Mouse (Mus musculus) kidney, embryonic 15.5 days (tissue): ENCODE measurements around the gene Pcgf3. TPM values are rescaled to one million over a fixed set of nuclear protein-coding genes. Genes with fewer than 3 reads are reported as not detected.
A peak's percentile ranks its signal among the peaks of the same experiment; 100 is the strongest.

Experiments
- ATAC-seq: fragments of 200-750 bp; cut with Nextera tagmentation; replicated peaks from 2 replicates; pipeline ENCODE4 v1.8.0; 2017; ENCODE audit warnings: moderate TSS enrichment; ENCODE audit not compliant: low FRiP score
- H3K27ac ChIP-seq: fragments of 300-500 bp; sonication (generic); 2 replicates; pipeline ENCODE4 v1.5.1; 2015; ENCODE audit warnings: mild to moderate bottlenecking, inconsistent platforms
- H3K27me3 ChIP-seq: fragments of 300-500 bp; sonication (generic); 2 replicates; pipeline ENCODE4 v1.6.1; 2015; ENCODE audit warnings: inconsistent platforms
- H3K36me3 ChIP-seq: fragments of 300-500 bp; sonication (generic); 2 replicates; pipeline ENCODE4 v1.6.1; 2015; ENCODE audit warnings: inconsistent platforms
- H3K4me1 ChIP-seq: fragments of 300-500 bp; sonication (generic); 2 replicates; pipeline ENCODE4 v1.6.1; 2015; ENCODE audit warnings: inconsistent platforms
- H3K4me2 ChIP-seq: fragments of 300-500 bp; sonication (generic); 2 replicates; pipeline ENCODE4 v1.6.1; 2015; ENCODE audit warnings: moderate library complexity, mild to moderate bottlenecking, inconsistent platforms
- H3K4me3 ChIP-seq: fragments of 300-500 bp; sonication (generic); replicated peaks from 2 replicates; pipeline ENCODE4 v1.5.1; 2015; ENCODE audit warnings: mild to moderate bottlenecking, inconsistent platforms
- H3K9ac ChIP-seq: fragments of 300-500 bp; sonication (generic); 2 replicates; pipeline ENCODE4 v1.6.1; 2015; ENCODE audit warnings: mild to moderate bottlenecking, inconsistent platforms
- H3K9me3 ChIP-seq: fragments of 300-500 bp; sonication (generic); replicated peaks from 2 replicates; pipeline ENCODE4 v1.6.1; 2016; ENCODE audit warnings: inconsistent platforms
- WGBS: fragments of 180-500 bp; shearing (Covaris S2); methylation state at CpG from one replicate; pipeline ENCODE4 v1.1.7; 2015; ENCODE audit warnings: mixed read lengths; 5-methylcytosine and 5-hydroxymethylcytosine counted together
- polyA plus RNA-seq: library from polyadenylated mRNA; unstranded; fragments of >200 nt; fragmentation: Nextera tagmentation; extraction: Ambion mirVana; gene quantifications from 2 replicates; pipeline ENCODE4 v1.2.1, GENCODE M21; 2015

Pcgf3 gene
- polyA plus RNA-seq, 1 experiment from 2014 or later: 21.4 TPM

- no peak overlapping the region for H3K4me3 ChIP-seq
- H3K4me2 ChIP-seq: no peak overlapping the region
- no peak for ATAC-seq
- H3K36me3 ChIP-seq: no peaks in the 10 kb centered on the region
- H3K27ac ChIP-seq: no peak overlapping the region
- H3K27me3 ChIP-seq: no peaks in the 10 kb centered on the region
- H3K9me3 ChIP-seq: no peaks in the 10 kb centered on the region
- 81% methylated on average over 3 of the region's 3 CpGs for WGBS
- H3K9ac ChIP-seq: no peak overlapping the region
- no peaks in the 10 kb centered on the region for H3K4me1 ChIP-seq
Measured at GRCm38 (mm10) chr5:108522597-108522996, 61.6 kb downstream of the Pcgf3 start.

- no peaks in the 10 kb centered on the region for H3K4me1 ChIP-seq
- H3K9me3 ChIP-seq: peaks cover 2% of the 10 kb centered on the region; the same call in 1 of the 2 replicates
- H3K27ac ChIP-seq: no peak overlapping the region
- no peaks in the 10 kb centered on the region for H3K36me3 ChIP-seq
- ATAC-seq: no peak
- H3K27me3 ChIP-seq: no peaks in the 10 kb centered on the region
- no peak overlapping the region for H3K9ac ChIP-seq
- H3K4me2 ChIP-seq: no peak overlapping the region
- WGBS: 95% methylated on average over 2 of the region's 2 CpGs
- no peak overlapping the region for H3K4me3 ChIP-seq
Measured at GRCm38 (mm10) chr5:108534188-108534587, 73.2 kb downstream of the Pcgf3 start.

GRCm38 (mm10) chr5:108543516-108544291 is 82.7 kb downstream of the Pcgf3 start:
- Histone ChIP-seq H3K4me3 (no peak overlapping the region), H3K9me3 (no peaks in the 10 kb centered on the region), H3K4me1 (no peaks in the 10 kb centered on the region), H3K27ac (no peak overlapping the region), H3K4me2 (no peak overlapping the region), H3K9ac (no peak overlapping the region), H3K36me3 (no peaks in the 10 kb centered on the region), H3K27me3 (peaks cover 5% of the 10 kb centered on the region)
- 67% methylated on average over 7 of the region's 7 CpGs for WGBS
- ATAC-seq: no peak

GRCm38 (mm10) chr5:108547636-108548035 is 86.6 kb downstream of the Pcgf3 start:
- no peak for ATAC-seq
- Histone ChIP-seq H3K4me3 (no peak overlapping the region), H3K9ac (no peak overlapping the region), H3K27ac (no peak overlapping the region), H3K36me3 (no peaks in the 10 kb centered on the region), H3K4me2 (no peak overlapping the region), H3K27me3 (peaks cover 42% of the 10 kb centered on the region), H3K4me1 (peaks cover 12% of the 10 kb centered on the region), H3K9me3 (no peaks in the 10 kb centered on the region)
- WGBS: 91% methylated on average over 5 of the region's 5 CpGs

- Histone ChIP-seq H3K27ac (no peak overlapping the region), H3K36me3 (no peaks in the 10 kb centered on the region), H3K4me1 (peaks cover 12% of the 10 kb centered on the region), H3K4me2 (peak overlapping the region; percentile 66), H3K4me3 (peak overlapping the region; percentile 31; the same call in 1 of the 2 replicates), H3K9me3 (no peaks in the 10 kb centered on the region), H3K9ac (no peak overlapping the region), H3K27me3 (peaks cover 49% of the 10 kb centered on the region)
- no peak for ATAC-seq
- WGBS: 12% methylated on average over 7 of the region's 7 CpGs
Measured at GRCm38 (mm10) chr5:108549137-108549488, 88.1 kb downstream of the Pcgf3 start.

GRCm38 (mm10) chr5:108549489-108550206 is 88.6 kb downstream of the Pcgf3 start, which contains the start of gene Cplx1:
Cplx1 (minus strand) TSS chr5:108550024.
- H3K9ac ChIP-seq: no peak within 1 kb of the TSS

GRCm38 (mm10) chr5:108550207-108550594 is 89.2 kb downstream of the Pcgf3 start:
- Histone ChIP-seq H3K27me3 (peaks cover 51% of the 10 kb centered on the region), H3K4me1 (peaks cover 12% of the 10 kb centered on the region), H3K9me3 (no peaks in the 10 kb centered on the region), H3K27ac (no peak overlapping the region), H3K9ac (no peak overlapping the region), H3K36me3 (no peaks in the 10 kb centered on the region), H3K4me2 (peak overlapping the region; percentile 66), H3K4me3 (peak overlapping the region; percentile 31)
- WGBS: 2% methylated on average over 16 of the region's 16 CpGs
- 0 out of 2 replicates have a peak, but pooled peaks have one; percentile 19 for ATAC-seq

More at GRCm38 (mm10) chr5:108549489-108550206, 88.6 kb downstream of the Pcgf3 start, which contains the start of gene Cplx1:
- peak within 1 kb of the TSS; percentile 66 for H3K4me2 ChIP-seq
- no peaks in the 10 kb centered on the region for H3K9me3 ChIP-seq
- no peak within 1 kb of the TSS for H3K27ac ChIP-seq
- no peaks in the 10 kb centered on the region for H3K36me3 ChIP-seq
- peak; percentile 76 for ATAC-seq
- under 1% methylated on average over 56 of the region's 56 CpGs for WGBS
- peaks cover 49% of the 10 kb centered on the region for H3K27me3 ChIP-seq
- H3K4me3 ChIP-seq: peak within 1 kb of the TSS; percentile 31
- peaks cover 12% of the 10 kb centered on the region for H3K4me1 ChIP-seq

- Histone ChIP-seq H3K4me2 (no peak overlapping the region), H3K27me3 (peaks cover 43% of the 10 kb centered on the region), H3K9ac (no peak overlapping the region), H3K4me3 (no peak overlapping the region), H3K9me3 (no peaks in the 10 kb centered on the region), H3K36me3 (no peaks in the 10 kb centered on the region), H3K27ac (no peak overlapping the region), H3K4me1 (peaks cover 12% of the 10 kb centered on the region)
- ATAC-seq: no peak
- 74% methylated on average over 1 of the region's 1 CpGs for WGBS
Measured at GRCm38 (mm10) chr5:108554041-108554440, 93.0 kb downstream of the Pcgf3 start.

Other genes with a start within 250 kb of the Pcgf3 start
- 45.8 and 49.3 TPM in 2 replicates for gene Dr1, start 192.3 kb upstream of the Pcgf3 start, polyA plus RNA-seq
- 6.7 and 7.5 TPM in 2 replicates for gene Pigg, start 148.6 kb upstream of the Pcgf3 start, polyA plus RNA-seq
- 0.09 TPM in 1 of 2 replicates, not detected in the other for gene Gm42517, start 93.3 kb upstream of the Pcgf3 start, polyA plus RNA-seq
- 0.31 and 0.34 TPM in 2 replicates for gene Pde6b, start 72.8 kb upstream of the Pcgf3 start, polyA plus RNA-seq
- gene Atp5k, start 26.8 kb upstream of the Pcgf3 start, polyA plus RNA-seq: 446 and 492 TPM in 2 replicates
- 0.58 and 0.70 TPM in 2 replicates for gene Mfsd7a, start 12.3 kb upstream of the Pcgf3 start, polyA plus RNA-seq
- gene Cplx1, start 88.8 kb downstream of the Pcgf3 start, polyA plus RNA-seq: 1.1 and 2.2 TPM in 2 replicates
- 53.2 and 53.3 TPM in 2 replicates for gene Gak, start 168.5 kb downstream of the Pcgf3 start, polyA plus RNA-seq
- gene Tmem175, start 168.5 kb downstream of the Pcgf3 start, polyA plus RNA-seq: 25.5 and 28.1 TPM in 2 replicates
- gene Idua, start 199.1 kb downstream of the Pcgf3 start, polyA plus RNA-seq: 10.2 and 11.1 TPM in 2 replicates
- 10.3 and 12.6 TPM in 2 replicates for gene Dgkq, start 208.4 kb downstream of the Pcgf3 start, polyA plus RNA-seq
- 4.3 and 4.9 TPM in 2 replicates for gene Slc26a1, start 214.3 kb downstream of the Pcgf3 start, polyA plus RNA-seq
- gene Fgfrl1, start 231.2 kb downstream of the Pcgf3 start, polyA plus RNA-seq: 26.8 and 27.4 TPM in 2 replicates